In the genomic region with DNA sequence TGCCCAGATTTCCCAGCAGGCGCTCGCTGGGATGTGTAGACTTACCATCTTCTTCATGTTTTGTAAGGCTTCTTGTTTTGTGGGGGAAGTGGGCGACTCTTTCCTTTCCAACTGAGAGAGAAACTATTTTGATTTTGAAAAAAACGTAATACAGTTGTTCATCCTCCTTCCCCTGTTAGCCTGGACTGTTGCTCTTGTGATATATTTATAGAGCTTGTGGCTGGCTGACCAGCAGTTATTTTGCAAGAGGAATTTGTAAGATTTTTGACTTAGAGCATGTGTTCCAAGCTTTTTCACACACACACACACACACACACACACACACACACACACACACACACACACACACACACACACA, we compare ENCODE assay signal across 15 mouse cellular contexts.
DNase-seq lines count a peak whose midpoint lies in the region; ATAC-seq and TF ChIP-seq lines count a peak whose summit lies in the region.
"Had no signal": no experiment of that assay in that cellular context is flagged by ENCODE, and none has a peak within 500 bp of the region (broad histone marks: within the 10 kb centered on the region; RNA-seq: fewer than 3 reads in every experiment).

No protein-coding gene starts in this region.

- no peak overlapping the region for H3K4me3 ChIP-seq in stomach, embryonic 14.5 days (ENCODE audit: low read depth, low read length)
- no peak overlapping the region for H3K4me3 ChIP-seq in stomach, postnatal 0 days (ENCODE audit: low read depth, low read length)
- no peak overlapping the region for H3K4me3 ChIP-seq in kidney, embryonic 16.5 days (ENCODE audit: low read length)
- H3K4me3 ChIP-seq: forebrain, embryonic 10.5 days; hindbrain, embryonic 12.5 days; left cerebral cortex, adult 2 months had no signal

- DNase-seq in kidney, adult 11 months: peak; percentile 2
- no peak for DNase-seq in kidney, adult 18-20 months
- DNase-seq in stomach, postnatal 0 days (ENCODE audit: low spot score): no peak
- peak; percentile 26 for DNase-seq in naive thymus-derived CD4-positive, alpha-beta T cell, adult 2 months (ENCODE audit: low read depth)
- no peak for DNase-seq in cerebellum, adult 11 months
- DNase-seq: cerebellum, adult 9-11 months; retina, postnatal 1 day had no signal

- no peaks in the 10 kb centered on the region for H3K27me3 ChIP-seq in stomach, embryonic 14.5 days (ENCODE audit: control insufficient read depth, insufficient read depth, low read length)
- no peaks in the 10 kb centered on the region for H3K27me3 ChIP-seq in stomach, postnatal 0 days (ENCODE audit: control insufficient read depth, insufficient read depth, low read length)
- no peaks in the 10 kb centered on the region for H3K27me3 ChIP-seq in kidney, embryonic 16.5 days (ENCODE audit: insufficient read depth, low read length)
- H3K27me3 ChIP-seq: hindbrain, embryonic 12.5 days had no signal

- TF ChIP-seq CTCF in stomach, postnatal 0 days (IDR thresholded peaks at IDR 0.05; ENCODE audit: low read depth): no peak

- ATAC-seq in stomach, embryonic 14.5 days (ENCODE audit: insufficient number of reproducible peaks, insufficient read depth, low FRiP score, low read depth): no peak
- ATAC-seq in stomach, postnatal 0 days (ENCODE audit: low FRiP score, low TSS enrichment): no peak
- ATAC-seq in kidney, embryonic 16.5 days (ENCODE audit: low FRiP score, low TSS enrichment): no peak
- no peak for ATAC-seq in monocyte, adult 5-6 weeks (replicated peaks; ENCODE audit: insufficient number of reproducible peaks, low FRiP score, low TSS enrichment, poor library complexity, severe bottlenecking)
- ATAC-seq: activated CD4-positive, CD25-positive, alpha-beta regulatory T cell, adult 4 months had no signal

- no peaks in the 10 kb centered on the region for H3K9me3 ChIP-seq in stomach, embryonic 14.5 days (ENCODE audit: control insufficient read depth, low read depth, low read length)
- no peaks in the 10 kb centered on the region for H3K9me3 ChIP-seq in stomach, postnatal 0 days (ENCODE audit: control insufficient read depth, low read length)
- H3K9me3 ChIP-seq in kidney, embryonic 16.5 days (ENCODE audit: low read length): no peaks in the 10 kb centered on the region
- H3K9me3 ChIP-seq: hindbrain, embryonic 12.5 days had no signal

- TF ChIP-seq EP300 in stomach, postnatal 0 days (optimal IDR thresholded peaks at IDR 0.05): no peak

- peaks cover 23% of the 10 kb centered on the region; the same call in 1 of the 2 replicates for H3K4me1 ChIP-seq in stomach, embryonic 14.5 days (ENCODE audit: control insufficient read depth, insufficient read depth, low read length)
- no peaks in the 10 kb centered on the region; the same call in 1 of the 2 replicates for H3K4me1 ChIP-seq in stomach, postnatal 0 days (replicated peaks; ENCODE audit: control insufficient read depth, insufficient read depth)
- H3K4me1 ChIP-seq in kidney, embryonic 16.5 days (ENCODE audit: insufficient read depth, low read length): peaks cover 67% of the 10 kb centered on the region

- no peak overlapping the region for H3K4me2 ChIP-seq in stomach, embryonic 14.5 days (replicated peaks; ENCODE audit: low read depth, low read length)
- no peak overlapping the region for H3K4me2 ChIP-seq in stomach, postnatal 0 days (replicated peaks; ENCODE audit: low read depth)
- 0 out of 2 replicates have a peak overlapping the region, but pooled peaks have one; percentile 1 for H3K4me2 ChIP-seq in kidney, embryonic 16.5 days (replicated peaks; ENCODE audit: low read depth, low read length)
- H3K4me2 ChIP-seq: hindbrain, embryonic 12.5 days; liver, embryonic 11.5 days had no signal

- H3K9ac ChIP-seq in stomach, embryonic 14.5 days (replicated peaks; ENCODE audit: low read depth, low read length): no peak overlapping the region
- no peak overlapping the region for H3K9ac ChIP-seq in stomach, postnatal 0 days (ENCODE audit: low read length)
- no peak overlapping the region for H3K9ac ChIP-seq in kidney, embryonic 16.5 days (replicated peaks; ENCODE audit: low read length)
- H3K9ac ChIP-seq: hindbrain, embryonic 12.5 days had no signal

- H3K27ac ChIP-seq in stomach, embryonic 14.5 days (ENCODE audit: low read length): peak overlapping the region; percentile 58; the same call in 1 of the 2 replicates
- no peak overlapping the region for H3K27ac ChIP-seq in stomach, postnatal 0 days (replicated peaks)
- peak overlapping the region; percentile 95 for H3K27ac ChIP-seq in kidney, embryonic 16.5 days (ENCODE audit: low read length)
- H3K27ac ChIP-seq: forebrain, embryonic 10.5 days; left cerebral cortex, adult 2 months had no signal

- WGBS in stomach, embryonic 14.5 days: 60% methylated on average over 4 of the region's 4 CpGs
- 50% methylated on average over 4 of the region's 4 CpGs for WGBS in stomach, postnatal 0 days
- 24% methylated on average over 4 of the region's 4 CpGs for WGBS in kidney, embryonic 16.5 days

- no peaks in the 10 kb centered on the region for H3K36me3 ChIP-seq in stomach, embryonic 14.5 days (ENCODE audit: control insufficient read depth, insufficient read depth, low read length)
- no peaks in the 10 kb centered on the region for H3K36me3 ChIP-seq in stomach, postnatal 0 days (ENCODE audit: control insufficient read depth, insufficient read depth, low read length)
- H3K36me3 ChIP-seq in kidney, embryonic 16.5 days (ENCODE audit: insufficient read depth, low read length): 0 out of 2 replicates have a peak, but pooled peaks cover 5% of the 10 kb centered on the region
- H3K36me3 ChIP-seq: hindbrain, embryonic 12.5 days had no signal

Comparison
In these comparisons a context has a peak if more than half of its experiments do, and no peak if none do; other contexts are left out.
1. DNase-seq: peak in kidney, adult 11 months (single experiment) and naive thymus-derived CD4-positive, alpha-beta T cell, adult 2 months (single experiment); none in kidney, adult 18-20 months (single experiment), stomach, postnatal 0 days (single experiment) and cerebellum, adult 11 months (single experiment).